Mouse (Mus musculus) layer of hippocampus, adult 9-11 months (tissue): Measurements from ENCODE around the gene Atp6ap2.
"Not testable (repeated sequence)": the region's sequence is repeated elsewhere in the genome, so short reads cannot be mapped to it uniquely, and the experiment has no call there.

Experiments used
- DNase-seq: peaks from one replicate; pipeline ENCODE4 v3.0.0; 2022

The Atp6ap2 gene

GRCm38 (mm10) chrX:12587192-12587957, at the start of gene Atp6ap2:
Gene Atp6ap2, plus strand, starts transcription at chrX:12587801.
- peak; percentile 97 for DNase-seq

GRCm38 (mm10) chrX:12544417-12544816, 43.2 kb upstream of the Atp6ap2 start:
- no peak for DNase-seq

- no peak for DNase-seq
Measured at GRCm38 (mm10) chrX:12557086-12557485, 30.5 kb upstream of the Atp6ap2 start.

- no peak for DNase-seq
Measured at GRCm38 (mm10) chrX:12571407-12571806, 16.2 kb upstream of the Atp6ap2 start.

- DNase-seq: no peak
Measured at GRCm38 (mm10) chrX:12577936-12578335, 9.7 kb upstream of the Atp6ap2 start.

GRCm38 (mm10) chrX:12578339-12578868, 9.2 kb upstream of the Atp6ap2 start:
- no peak for DNase-seq

- DNase-seq: no peak
Measured at GRCm38 (mm10) chrX:12583261-12583660, 4.3 kb upstream of the Atp6ap2 start.

GRCm38 (mm10) chrX:12587958-12588355, 356 bp downstream of the Atp6ap2 start:
- DNase-seq: no peak

- DNase-seq: peak; percentile 7
Measured at GRCm38 (mm10) chrX:12591401-12591943, 3.9 kb downstream of the Atp6ap2 start.

- DNase-seq: no peak
Measured at GRCm38 (mm10) chrX:12592011-12592410, 4.4 kb downstream of the Atp6ap2 start.

GRCm38 (mm10) chrX:12593824-12594223, 6.2 kb downstream of the Atp6ap2 start:
- no peak for DNase-seq

- not testable (repeated sequence) for DNase-seq
Measured at GRCm38 (mm10) chrX:12610541-12610940, 22.9 kb downstream of the Atp6ap2 start.

- DNase-seq: no peak
Measured at GRCm38 (mm10) chrX:12611211-12611610, 23.6 kb downstream of the Atp6ap2 start.

- not testable (repeated sequence) for DNase-seq
Measured at GRCm38 (mm10) chrX:12612360-12612759, 24.8 kb downstream of the Atp6ap2 start.

- DNase-seq: no peak
Measured at GRCm38 (mm10) chrX:12625131-12625530, 37.5 kb downstream of the Atp6ap2 start.

GRCm38 (mm10) chrX:12644976-12645375, 57.4 kb downstream of the Atp6ap2 start:
- DNase-seq: peak; percentile 19

- peak; percentile 37 for DNase-seq
Measured at GRCm38 (mm10) chrX:12645531-12646304, 58.1 kb downstream of the Atp6ap2 start.

GRCm38 (mm10) chrX:12651906-12652305, 64.3 kb downstream of the Atp6ap2 start:
- no peak for DNase-seq

- no peak for DNase-seq
Measured at GRCm38 (mm10) chrX:12653879-12654278, 66.3 kb downstream of the Atp6ap2 start.
